Mouse (Mus musculus) G1E (cell line): ENCODE measurements around the gene Galnt17.

Experiments used
- CTCF ChIP-seq: IDR thresholded peaks from 2 replicates; pipeline ENCODE4 v1.5.1; 2012; ENCODE audit warnings: low read depth, low read length, inconsistent platforms, mixed read lengths
- GATA1 ChIP-seq: IDR thresholded peaks from 2 replicates; pipeline ENCODE4 v1.6.1; 2012; ENCODE audit warnings: borderline replicate concordance, low read length, inconsistent platforms, mixed read lengths
- GATA2 ChIP-seq: IDR thresholded peaks from 2 replicates; pipeline ENCODE4 v1.6.1; 2012; ENCODE audit warnings: low read depth, low read length, inconsistent platforms, borderline replicate concordance
- POLR2AphosphoS5 ChIP-seq: IDR thresholded peaks from 2 replicates; pipeline ENCODE4 v1.6.1; 2012; ENCODE audit warnings: low read depth, low read length, inconsistent platforms; ENCODE audit not compliant: insufficient replicate concordance
- TAL1 ChIP-seq: conservative IDR thresholded peaks from 2 replicates; pipeline ENCODE4 v1.6.1; 2012; ENCODE audit warnings: low read depth, low read length, inconsistent platforms, mixed read lengths

GRCm38 (mm10) chr5:130919969-130920368 lies 388.3 kb downstream of the Galnt17 start:
- TF ChIP-seq CTCF (no peak), GATA1 (no peak), TAL1 (no peak), GATA2 (no peak), POLR2AphosphoS5 (no peak)
